Mouse (Mus musculus) bone marrow, adult 2 months (tissue): ENCODE measurements around the gene Fbxl13. TPM values are rescaled to one million over a fixed set of nuclear protein-coding genes. Genes with fewer than 3 reads are reported as not detected.

Experiments
- H3K27ac ChIP-seq: fragments of 200-500 bp; 2 replicates; pipeline ENCODE4 v1.5.1; 2012; ENCODE audit warnings: low read depth, mild to moderate bottlenecking, control low read depth, inconsistent platforms, low read length; ENCODE audit not compliant: control insufficient read depth, poor library complexity, insufficient read depth
- H3K4me1 ChIP-seq: fragments of 200-500 bp; 2 replicates; pipeline ENCODE4 v1.6.1; 2011; ENCODE audit warnings: low read length; ENCODE audit not compliant: control insufficient read depth, insufficient read depth
- H3K4me3 ChIP-seq: fragments of 200-500 bp; replicated peaks from 2 replicates; pipeline ENCODE3; 2011; ENCODE audit warnings: mild to moderate bottlenecking, low read depth, low read length, control low read depth; ENCODE audit not compliant: control insufficient read depth
- CTCF ChIP-seq: fragments of 200-500 bp; IDR thresholded peaks from 2 replicates; pipeline ENCODE4 v1.5.1; 2011; ENCODE audit warnings: low read length, control low read depth; ENCODE audit not compliant: control insufficient read depth, insufficient read depth
- POLR2A ChIP-seq: fragments of 200-500 bp; IDR thresholded peaks from 2 replicates; pipeline ENCODE4 v1.6.1; 2011; ENCODE audit warnings: low read depth, mild to moderate bottlenecking, control low read depth, low read length, borderline replicate concordance; ENCODE audit not compliant: control insufficient read depth
- WGBS: fragments of 180-500 bp; shearing (Covaris S2); methylation state at CpG from one replicate; pipeline ENCODE4 v1.1.7; 2018; 5-methylcytosine and 5-hydroxymethylcytosine counted together
- polyA plus RNA-seq: library from polyadenylated mRNA; stranded (reverse); fragments of >200 nt; gene quantifications from 2 replicates; pipeline ENCODE4 v1.2.4, GENCODE M21; 2011; ENCODE audit warnings: low replicate concordance; ENCODE audit not compliant: missing spikeins, insufficient read depth, insufficient read length

Fbxl13 gene
- polyA plus RNA-seq, 1 experiment, result not detected

- Histone ChIP-seq H3K4me1 (no peaks in the 10 kb centered on the region), H3K27ac (no peak overlapping the region), H3K4me3 (no peak overlapping the region)
- 81% methylated on average over 10 of the region's 10 CpGs for WGBS
- TF ChIP-seq CTCF, result no peak
- no peak for TF ChIP-seq POLR2A
Observed at GRCm38 (mm10) chr5:21513363-21513762, 132.1 kb downstream of the Fbxl13 start.

GRCm38 (mm10) chr5:21509801-21510200 lies 135.6 kb downstream of the Fbxl13 start:
- WGBS, result 48% methylated on average over 4 of the region's 4 CpGs
- no peaks in the 10 kb centered on the region for H3K4me1 ChIP-seq
- TF ChIP-seq CTCF (no peak), POLR2A (no peak)
- H3K27ac ChIP-seq, result no peak overlapping the region
- H3K4me3 ChIP-seq, result no peak overlapping the region

- no peak for TF ChIP-seq CTCF
- WGBS, result 77% methylated on average over 1 of the region's 1 CpGs
- no peak overlapping the region for H3K27ac ChIP-seq
- H3K4me3 ChIP-seq, result no peak overlapping the region
- no peaks in the 10 kb centered on the region for H3K4me1 ChIP-seq
Observed at GRCm38 (mm10) chr5:21506887-21507286, 138.5 kb downstream of the Fbxl13 start.

GRCm38 (mm10) chr5:21505159-21505558 lies 140.3 kb downstream of the Fbxl13 start:
- 77% methylated on average over 8 of the region's 8 CpGs for WGBS

GRCm38 (mm10) chr5:21502936-21503610 lies 142.4 kb downstream of the Fbxl13 start:
- no peak overlapping the region for H3K4me3 ChIP-seq
- H3K4me1 ChIP-seq, result no peaks in the 10 kb centered on the region; the same call in 1 of the 2 replicates
- TF ChIP-seq POLR2A (no peak), CTCF (no peak)
- H3K27ac ChIP-seq, result no peak overlapping the region
- WGBS, result 87% methylated on average over 13 of the region's 13 CpGs

More at GRCm38 (mm10) chr5:21505159-21505558, 140.3 kb downstream of the Fbxl13 start:
- TF ChIP-seq POLR2A (no peak), CTCF (no peak)
- Histone ChIP-seq H3K27ac (no peak overlapping the region), H3K4me1 (no peaks in the 10 kb centered on the region; the same call in 1 of the 2 replicates), H3K4me3 (no peak overlapping the region)

- 81% methylated on average over 2 of the region's 2 CpGs for WGBS
- TF ChIP-seq POLR2A, result no peak
- no peak for TF ChIP-seq CTCF
Observed at GRCm38 (mm10) chr5:21500941-21501340, 144.5 kb downstream of the Fbxl13 start.

GRCm38 (mm10) chr5:21500133-21500532 lies 145.3 kb downstream of the Fbxl13 start:
- TF ChIP-seq POLR2A (no peak), CTCF (no peak)
- no peak overlapping the region for H3K27ac ChIP-seq
- 80% methylated on average over 10 of the region's 10 CpGs for WGBS
- no peaks in the 10 kb centered on the region; the same call in 1 of the 2 replicates for H3K4me1 ChIP-seq
- H3K4me3 ChIP-seq, result no peak overlapping the region

More at GRCm38 (mm10) chr5:21500941-21501340, 144.5 kb downstream of the Fbxl13 start:
- Histone ChIP-seq H3K4me3 (no peak overlapping the region), H3K27ac (no peak overlapping the region), H3K4me1 (no peaks in the 10 kb centered on the region; the same call in 1 of the 2 replicates)

GRCm38 (mm10) chr5:21498925-21499324 lies 146.5 kb downstream of the Fbxl13 start:
- no peak overlapping the region for H3K4me3 ChIP-seq
- H3K27ac ChIP-seq, result no peak overlapping the region
- 89% methylated on average over 11 of the region's 11 CpGs for WGBS
- no peaks in the 10 kb centered on the region; the same call in 1 of the 2 replicates for H3K4me1 ChIP-seq
- TF ChIP-seq CTCF (no peak), POLR2A (no peak)
